Mouse (Mus musculus) kidney, adult 2 months (tissue): ENCODE results near the gene Tgm2.

Source experiments
- CTCF ChIP-seq: fragments of 200-500 bp; conservative IDR thresholded peaks from 2 replicates; pipeline ENCODE4 v1.5.1; 2011; ENCODE audit warnings: low read depth, mild to moderate bottlenecking, control low read depth, low read length, moderate library complexity, mixed read lengths; ENCODE audit not compliant: insufficient read depth, insufficient read length
- POLR2A ChIP-seq: fragments of 200-500 bp; IDR thresholded peaks from one replicate; pipeline ENCODE4 v1.6.1; 2011; ENCODE audit warnings: low read depth, low read length, control low read depth

DNA sequence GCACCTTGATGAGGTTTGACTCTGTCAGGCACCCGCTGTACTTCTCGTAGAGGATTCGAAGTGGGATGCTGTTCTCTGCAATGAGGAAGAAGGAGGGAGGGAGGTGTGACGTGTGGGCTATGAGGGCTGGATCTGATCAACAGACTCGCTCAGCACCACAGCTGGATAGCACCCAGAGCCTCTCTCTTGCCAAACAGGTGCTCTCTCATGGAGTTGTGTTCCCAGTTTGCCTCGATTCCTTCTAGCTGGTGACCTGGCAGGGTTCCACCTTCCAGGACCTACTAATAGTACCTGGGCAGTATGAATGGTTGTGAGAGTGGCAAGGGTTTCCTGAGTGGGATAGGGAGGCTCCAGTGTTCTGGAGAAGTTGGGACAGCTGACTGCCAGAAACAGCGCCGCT, 26.0 kb downstream of the Tgm2 start:
- TF ChIP-seq POLR2A: no peak
- TF ChIP-seq CTCF: no peak
